Mouse (Mus musculus) limb, embryonic 13.5 days (tissue): Measurements from ENCODE around the gene Frmd6. TPM values are rescaled to one million over a fixed set of nuclear protein-coding genes. Genes with fewer than 3 reads are reported as not detected.

Experiments
- ATAC-seq: fragments of 200-750 bp; cut with Nextera tagmentation; 2 replicates; pipeline ENCODE4 v1.8.0; 2017; ENCODE audit warnings: low read depth, moderate number of reproducible peaks, moderate TSS enrichment; ENCODE audit not compliant: low FRiP score
- H3K27ac ChIP-seq: fragments of 300-500 bp; sonication (generic); 2 replicates; pipeline ENCODE4 v1.5.1; 2015; ENCODE audit warnings: inconsistent platforms, mild to moderate bottlenecking, moderate library complexity
- H3K27me3 ChIP-seq: fragments of 300-500 bp; sonication (generic); 2 replicates; pipeline ENCODE4 v1.6.1; 2015; ENCODE audit warnings: mild to moderate bottlenecking, inconsistent platforms
- H3K36me3 ChIP-seq: fragments of 300-500 bp; sonication (generic); 2 replicates; pipeline ENCODE4 v1.6.1; 2015; ENCODE audit warnings: inconsistent platforms, mild to moderate bottlenecking, moderate library complexity
- H3K4me1 ChIP-seq: fragments of 300-500 bp; sonication (generic); 2 replicates; pipeline ENCODE4 v1.6.1; 2015; ENCODE audit warnings: inconsistent platforms
- H3K4me2 ChIP-seq: fragments of 300-500 bp; sonication (generic); replicated peaks from 2 replicates; pipeline ENCODE4 v1.6.1; 2015; ENCODE audit warnings: inconsistent platforms, mild to moderate bottlenecking, moderate library complexity
- H3K4me3 ChIP-seq: fragments of 300-500 bp; sonication (generic); 2 replicates; pipeline ENCODE4 v1.5.1; 2015; ENCODE audit warnings: moderate library complexity, mild to moderate bottlenecking, inconsistent platforms
- H3K9ac ChIP-seq: fragments of 300-500 bp; sonication (generic); 2 replicates; pipeline ENCODE4 v1.6.1; 2015; ENCODE audit warnings: mild to moderate bottlenecking, inconsistent platforms
- H3K9me3 ChIP-seq: fragments of 300-500 bp; sonication (generic); 2 replicates; pipeline ENCODE4 v1.6.1; 2016; ENCODE audit warnings: inconsistent platforms
- WGBS: fragments of 180-500 bp; shearing (Covaris S2); methylation state at CpG from one replicate; pipeline ENCODE4 v1.1.7; 2015; 5-methylcytosine and 5-hydroxymethylcytosine counted together
- polyA plus RNA-seq: library from polyadenylated mRNA; unstranded; fragments of >200 nt; fragmentation: Nextera tagmentation; extraction: Ambion mirVana; gene quantifications from 2 replicates; pipeline ENCODE4 v1.2.1, GENCODE M21; 2015

The Frmd6 gene
- polyA plus RNA-seq, 1 experiment from 2014 or later, result 68.6 TPM

DNA sequence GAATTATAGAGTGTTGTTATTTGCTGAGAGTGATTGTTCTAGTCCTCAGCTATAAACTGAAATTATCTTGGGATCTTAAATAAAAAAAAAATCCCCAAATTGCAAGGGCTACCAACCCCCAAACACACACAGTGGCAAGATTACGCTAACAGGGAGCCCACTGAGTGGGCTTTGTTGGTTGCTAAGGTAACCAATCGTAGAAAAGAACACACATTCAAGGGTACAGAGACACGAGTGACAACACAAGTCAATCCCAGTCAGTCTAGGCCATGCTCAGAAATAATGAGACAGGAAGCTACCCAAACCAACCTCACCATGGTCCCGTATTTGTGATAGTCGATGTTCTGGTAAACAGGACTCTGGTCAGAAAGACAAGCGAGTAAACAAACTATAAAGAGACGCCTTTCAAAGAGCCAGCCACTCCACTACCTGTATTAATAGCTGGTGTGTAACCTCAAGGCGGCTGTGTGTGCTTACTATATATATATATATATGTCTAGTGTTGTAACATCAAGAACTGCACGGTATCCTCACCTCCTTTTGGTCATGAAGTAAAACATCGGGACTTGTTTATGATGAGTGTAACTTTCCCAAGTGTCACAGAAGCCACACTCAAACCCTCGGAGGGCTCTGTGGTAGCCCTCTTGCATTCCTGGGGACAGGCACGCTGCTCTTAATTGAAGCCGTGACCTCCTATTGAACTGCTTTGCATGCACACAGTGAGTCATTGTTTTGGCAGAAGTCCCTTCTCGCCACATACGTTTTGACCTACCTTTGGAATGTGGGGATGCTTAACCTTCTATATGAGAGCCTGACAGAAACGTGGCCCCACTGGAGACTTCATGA lies 30.5 kb upstream of the Frmd6 start:
- Histone ChIP-seq H3K9ac (no peak overlapping the region), H3K27me3 (no peaks in the 10 kb centered on the region), H3K27ac (no peak overlapping the region), H3K9me3 (no peaks in the 10 kb centered on the region), H3K4me3 (no peak overlapping the region), H3K36me3 (no peaks in the 10 kb centered on the region), H3K4me2 (no peak overlapping the region), H3K4me1 (peaks cover 26% of the 10 kb centered on the region)
- WGBS, result 50% methylated on average over 16 of the region's 16 CpGs
- ATAC-seq, result peak; percentile 48

DNA sequence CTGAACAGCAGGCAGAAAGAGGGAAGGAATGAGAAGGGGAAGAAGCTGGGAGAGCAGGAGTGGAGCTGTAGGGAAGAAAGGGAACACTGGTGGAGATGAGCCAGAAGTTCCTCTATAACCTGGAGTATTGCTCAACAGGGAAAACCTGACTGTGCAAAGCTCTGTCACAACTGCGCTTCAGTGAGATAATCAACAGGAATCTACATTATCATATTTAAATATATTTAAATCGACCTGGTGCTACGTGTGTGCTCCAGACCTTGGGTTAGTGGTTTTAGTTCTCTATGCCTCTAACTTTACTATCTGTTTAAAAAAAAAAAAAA lies 30.0 kb upstream of the Frmd6 start:
- H3K27ac ChIP-seq, result no peak overlapping the region
- H3K9ac ChIP-seq, result no peak overlapping the region
- no peak overlapping the region for H3K4me2 ChIP-seq
- 81% methylated on average over 3 of the region's 3 CpGs for WGBS
- no peaks in the 10 kb centered on the region for H3K9me3 ChIP-seq
- no peaks in the 10 kb centered on the region for H3K27me3 ChIP-seq
- no peak for ATAC-seq
- H3K4me1 ChIP-seq, result peaks cover 26% of the 10 kb centered on the region
- no peak overlapping the region for H3K4me3 ChIP-seq
- no peaks in the 10 kb centered on the region for H3K36me3 ChIP-seq

DNA sequence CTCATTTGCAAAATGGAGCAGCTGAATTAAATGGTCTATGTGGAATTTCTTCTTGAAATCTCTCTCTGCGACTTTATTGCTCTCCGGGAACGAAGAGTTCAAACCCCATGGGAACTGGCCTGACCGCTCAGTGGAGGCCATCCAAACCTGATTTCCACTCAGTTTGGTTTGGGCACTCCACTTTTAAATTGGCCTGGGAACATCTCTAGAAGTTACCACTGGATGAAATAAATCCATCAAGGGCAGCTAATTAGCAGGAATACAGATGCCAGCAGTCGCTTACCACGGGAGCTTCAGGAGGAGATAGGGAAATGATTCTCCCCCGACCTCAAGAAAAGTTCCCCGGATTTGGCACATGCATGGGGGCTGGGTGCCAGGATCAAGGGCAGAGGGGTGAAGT lies 26.8 kb upstream of the Frmd6 start:
- WGBS, result 48% methylated on average over 8 of the region's 8 CpGs
- H3K4me2 ChIP-seq, result no peak overlapping the region
- ATAC-seq, result no peak

DNA sequence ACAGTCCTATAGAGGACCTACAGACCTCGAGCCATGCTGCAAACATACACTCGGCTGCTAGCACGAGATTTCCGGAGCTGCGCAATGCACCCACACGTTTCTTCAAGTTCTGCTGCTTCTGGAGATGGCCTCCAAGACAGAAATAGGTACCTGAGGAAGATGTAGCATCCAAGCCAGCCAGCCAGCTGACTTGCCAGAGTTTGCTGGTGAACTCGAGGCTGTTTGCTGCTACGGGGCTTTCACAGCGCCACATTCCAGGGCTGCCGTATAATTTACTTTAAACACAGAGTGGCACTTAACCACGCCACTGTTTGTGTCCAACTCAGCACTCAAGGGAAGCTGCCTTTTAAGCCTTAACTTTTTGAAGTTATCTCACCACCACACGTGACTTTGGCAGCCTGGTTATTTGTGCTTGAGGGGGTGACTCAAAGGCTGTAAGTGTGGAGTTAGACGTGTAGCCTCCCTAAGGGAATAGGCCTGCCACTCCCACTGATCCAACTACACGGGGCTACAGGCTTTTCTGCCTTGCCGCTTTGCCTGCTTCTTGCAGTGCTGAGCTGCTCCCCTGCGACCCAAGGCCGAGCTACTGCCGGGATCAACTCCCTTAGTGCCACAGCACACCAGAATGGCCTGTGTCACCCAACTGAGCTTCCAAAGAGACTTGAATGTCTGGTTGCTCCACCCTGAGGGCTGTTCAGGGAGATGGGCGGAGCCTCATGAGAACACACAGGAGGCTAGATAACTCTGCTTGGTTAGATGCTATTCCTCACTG lies 25.9 kb upstream of the Frmd6 start:
- Histone ChIP-seq H3K9ac (no peak overlapping the region), H3K4me1 (peaks cover 26% of the 10 kb centered on the region), H3K4me3 (no peak overlapping the region), H3K27me3 (no peaks in the 10 kb centered on the region), H3K4me2 (peak overlapping the region; percentile 21), H3K27ac (no peak overlapping the region), H3K36me3 (no peaks in the 10 kb centered on the region), H3K9me3 (no peaks in the 10 kb centered on the region)
- ATAC-seq, result no peak
- WGBS, result 37% methylated on average over 19 of the region's 19 CpGs

More for the DNA sequence above, 26.8 kb upstream of the Frmd6 start:
- no peaks in the 10 kb centered on the region for H3K9me3 ChIP-seq
- H3K4me3 ChIP-seq, result no peak overlapping the region
- H3K27ac ChIP-seq, result no peak overlapping the region
- H3K9ac ChIP-seq, result no peak overlapping the region
- peaks cover 26% of the 10 kb centered on the region for H3K4me1 ChIP-seq
- no peaks in the 10 kb centered on the region for H3K27me3 ChIP-seq
- H3K36me3 ChIP-seq, result no peaks in the 10 kb centered on the region

DNA sequence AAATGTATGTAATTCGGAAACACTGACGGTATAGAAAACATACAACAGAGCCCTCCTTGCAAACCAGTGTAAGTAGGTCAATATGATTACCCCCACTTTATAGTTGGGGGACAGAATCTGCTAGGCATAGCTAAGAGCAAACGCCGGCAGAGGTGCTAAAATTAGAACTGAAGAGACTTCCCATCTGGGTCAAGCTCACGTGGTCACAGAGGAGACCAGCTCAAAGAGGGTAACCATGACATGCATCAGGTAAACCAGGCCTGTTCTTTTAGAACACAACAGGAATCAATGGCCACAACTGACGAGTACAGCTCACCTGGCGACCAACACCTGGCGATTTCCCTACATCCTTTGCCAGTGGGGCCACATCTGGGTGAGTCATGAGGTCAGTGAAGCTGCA lies 25.2 kb upstream of the Frmd6 start:
- no peak overlapping the region for H3K27ac ChIP-seq
- no peak for ATAC-seq
- 81% methylated on average over 8 of the region's 8 CpGs for WGBS

DNA sequence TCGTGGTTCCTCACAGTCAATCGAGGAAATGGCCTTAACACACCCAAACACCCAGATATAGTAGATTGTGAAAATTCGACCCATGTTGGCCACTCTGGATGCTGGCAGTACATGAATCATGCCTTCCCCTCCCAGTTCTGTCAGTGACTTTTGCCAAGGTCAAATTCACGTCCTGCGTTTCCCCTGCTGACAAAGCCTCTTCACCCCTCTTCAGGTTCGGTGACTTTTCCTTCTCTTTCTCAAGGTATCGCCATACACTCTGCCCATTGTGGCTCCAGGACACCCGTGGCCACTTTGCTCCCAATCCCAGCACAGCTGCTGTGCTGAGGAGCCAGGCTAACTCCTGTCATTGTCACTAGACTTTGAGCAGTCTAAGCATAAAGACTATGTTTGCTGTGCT lies 24.0 kb upstream of the Frmd6 start:
- ATAC-seq, result no peak
- no peak overlapping the region for H3K4me3 ChIP-seq
- WGBS, result 78% methylated on average over 8 of the region's 8 CpGs
- H3K4me2 ChIP-seq, result no peak overlapping the region
- H3K4me1 ChIP-seq, result peaks cover 16% of the 10 kb centered on the region
- no peaks in the 10 kb centered on the region for H3K27me3 ChIP-seq
- H3K27ac ChIP-seq, result no peak overlapping the region
- H3K36me3 ChIP-seq, result no peaks in the 10 kb centered on the region
- H3K9me3 ChIP-seq, result no peaks in the 10 kb centered on the region
- no peak overlapping the region for H3K9ac ChIP-seq

More for the DNA sequence above, 25.2 kb upstream of the Frmd6 start:
- Histone ChIP-seq H3K9me3 (no peaks in the 10 kb centered on the region), H3K4me2 (no peak overlapping the region), H3K27me3 (no peaks in the 10 kb centered on the region), H3K36me3 (no peaks in the 10 kb centered on the region), H3K4me1 (peaks cover 19% of the 10 kb centered on the region), H3K4me3 (no peak overlapping the region), H3K9ac (no peak overlapping the region)

DNA sequence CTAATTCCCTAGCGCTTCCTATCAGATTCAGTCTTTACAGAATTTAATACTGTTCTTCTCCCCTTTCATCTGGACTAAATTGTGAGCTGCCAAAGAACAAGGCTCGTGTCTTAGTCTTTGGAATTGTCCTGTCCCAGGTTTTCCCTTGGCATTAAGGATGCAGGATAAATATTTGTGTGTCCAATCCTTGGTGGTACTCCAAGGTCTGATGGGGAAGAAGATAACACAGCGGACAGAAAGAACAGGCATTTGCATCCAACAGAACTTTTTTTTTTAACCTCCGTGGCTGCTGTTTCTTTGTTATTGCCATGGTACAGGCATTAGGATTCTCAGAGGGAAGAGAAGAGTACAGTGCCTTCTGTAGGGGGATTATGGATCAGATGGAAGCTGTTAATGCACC lies 21.8 kb upstream of the Frmd6 start:
- Histone ChIP-seq H3K9me3 (no peaks in the 10 kb centered on the region), H3K4me2 (no peak overlapping the region), H3K27ac (no peak overlapping the region), H3K4me1 (peaks cover 13% of the 10 kb centered on the region), H3K9ac (no peak overlapping the region), H3K4me3 (no peak overlapping the region), H3K27me3 (no peaks in the 10 kb centered on the region), H3K36me3 (no peaks in the 10 kb centered on the region)
- WGBS, result 67% methylated on average over 4 of the region's 4 CpGs
- ATAC-seq, result no peak

DNA sequence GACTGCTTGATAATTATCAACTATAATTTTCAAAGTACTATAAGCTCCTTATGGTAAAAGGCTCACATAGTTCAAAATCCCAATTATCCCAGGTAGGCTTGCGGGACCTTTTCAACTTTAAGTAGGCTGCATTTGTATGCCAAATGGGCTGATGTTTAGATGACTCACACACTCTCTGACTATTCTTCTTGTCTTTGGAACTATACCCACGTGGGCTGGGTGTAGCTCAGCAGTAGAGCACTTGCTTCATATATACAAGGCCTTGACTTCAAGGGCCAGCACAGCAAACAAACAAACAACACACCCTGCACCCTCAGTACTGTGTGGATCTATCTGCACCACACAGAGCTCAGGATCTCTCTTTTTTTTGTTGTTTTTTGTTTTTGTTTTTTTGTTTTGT lies 20.3 kb upstream of the Frmd6 start:
- ATAC-seq, result no peak
- no peak overlapping the region for H3K4me3 ChIP-seq
- WGBS, result 68% methylated on average over 2 of the region's 2 CpGs

DNA sequence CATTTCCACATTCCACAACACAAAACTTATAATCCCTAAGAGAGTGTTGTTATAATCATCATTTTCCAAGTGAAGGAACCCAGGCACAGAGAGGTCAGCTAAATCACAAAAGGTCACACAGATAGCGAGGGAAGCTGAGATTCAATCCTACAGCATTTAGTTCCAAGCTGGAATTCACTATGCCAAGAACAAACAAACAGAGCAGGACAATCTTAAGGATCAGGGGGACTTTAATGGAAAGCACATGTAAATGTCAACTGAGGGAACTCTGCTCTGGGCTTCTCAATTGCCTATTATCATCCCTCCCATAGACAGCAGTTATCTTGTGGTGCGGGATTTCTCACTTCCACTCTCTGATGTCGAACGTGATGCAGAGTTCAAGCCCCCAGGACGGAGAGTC lies 17.8 kb upstream of the Frmd6 start:
- Histone ChIP-seq H3K4me1 (no peaks in the 10 kb centered on the region; the same call in 1 of the 2 replicates), H3K9me3 (no peaks in the 10 kb centered on the region), H3K27me3 (no peaks in the 10 kb centered on the region), H3K9ac (no peak overlapping the region), H3K4me2 (no peak overlapping the region), H3K36me3 (no peaks in the 10 kb centered on the region), H3K4me3 (no peak overlapping the region), H3K27ac (no peak overlapping the region)
- ATAC-seq, result no peak
- 17% methylated on average over 5 of the region's 5 CpGs for WGBS

More for the DNA sequence above, 20.3 kb upstream of the Frmd6 start:
- Histone ChIP-seq H3K36me3 (no peaks in the 10 kb centered on the region), H3K9ac (no peak overlapping the region), H3K9me3 (no peaks in the 10 kb centered on the region), H3K4me2 (no peak overlapping the region), H3K27me3 (no peaks in the 10 kb centered on the region), H3K27ac (no peak overlapping the region), H3K4me1 (no peaks in the 10 kb centered on the region; the same call in 1 of the 2 replicates)

DNA sequence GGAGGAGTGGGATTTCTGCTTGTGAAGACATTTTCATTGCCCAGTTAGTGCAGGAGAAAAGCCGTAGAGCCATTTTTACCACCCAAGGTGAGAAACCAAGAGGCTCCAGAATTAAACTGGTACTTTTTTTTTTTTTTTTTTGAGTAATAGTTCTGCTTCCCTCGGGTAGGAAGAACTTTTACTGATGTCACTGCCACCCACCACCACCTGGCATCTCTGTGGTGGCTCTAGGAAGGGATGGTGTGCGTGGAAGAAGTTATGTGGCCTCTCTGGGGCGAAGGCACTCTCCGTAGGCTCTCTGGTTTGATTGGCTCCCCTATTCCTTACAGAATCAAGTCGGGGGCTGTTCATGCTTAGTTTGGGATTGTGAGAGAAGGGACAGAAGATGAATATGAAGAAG lies 17.3 kb upstream of the Frmd6 start:
- no peak overlapping the region for H3K4me3 ChIP-seq
- no peak for ATAC-seq
- WGBS, result 53% methylated on average over 6 of the region's 6 CpGs
- H3K36me3 ChIP-seq, result no peaks in the 10 kb centered on the region
- H3K27me3 ChIP-seq, result no peaks in the 10 kb centered on the region
- H3K4me1 ChIP-seq, result peaks cover 2% of the 10 kb centered on the region
- H3K4me2 ChIP-seq, result no peak overlapping the region
- no peak overlapping the region for H3K9ac ChIP-seq
- no peaks in the 10 kb centered on the region for H3K9me3 ChIP-seq
- H3K27ac ChIP-seq, result no peak overlapping the region

DNA sequence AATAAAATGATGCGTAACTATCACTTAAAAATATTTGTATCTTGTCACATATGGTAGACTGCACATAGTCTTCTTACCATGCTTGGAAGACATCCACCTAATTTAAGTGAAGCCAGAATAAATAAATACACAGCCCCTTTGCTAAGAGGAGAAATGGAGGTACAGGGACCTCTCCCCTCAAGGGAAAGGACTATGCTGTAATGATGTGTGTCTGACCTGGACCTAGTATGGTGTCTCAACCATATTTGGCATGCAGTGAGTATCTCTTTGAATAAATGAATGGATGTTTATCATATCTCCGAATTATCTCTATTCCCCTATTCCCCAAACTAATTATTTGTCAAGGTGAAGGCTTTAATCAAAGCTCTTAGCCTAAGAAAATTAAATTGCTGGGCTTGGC lies 15.4 kb upstream of the Frmd6 start:
- no peaks in the 10 kb centered on the region for H3K27me3 ChIP-seq
- 88% methylated on average over 2 of the region's 2 CpGs for WGBS
- H3K9me3 ChIP-seq, result no peaks in the 10 kb centered on the region
- ATAC-seq, result no peak
- no peak overlapping the region for H3K9ac ChIP-seq
- peaks cover 6% of the 10 kb centered on the region; the same call in 1 of the 2 replicates for H3K4me1 ChIP-seq
- no peaks in the 10 kb centered on the region for H3K36me3 ChIP-seq
- H3K27ac ChIP-seq, result no peak overlapping the region
- no peak overlapping the region for H3K4me3 ChIP-seq
- no peak overlapping the region for H3K4me2 ChIP-seq

DNA sequence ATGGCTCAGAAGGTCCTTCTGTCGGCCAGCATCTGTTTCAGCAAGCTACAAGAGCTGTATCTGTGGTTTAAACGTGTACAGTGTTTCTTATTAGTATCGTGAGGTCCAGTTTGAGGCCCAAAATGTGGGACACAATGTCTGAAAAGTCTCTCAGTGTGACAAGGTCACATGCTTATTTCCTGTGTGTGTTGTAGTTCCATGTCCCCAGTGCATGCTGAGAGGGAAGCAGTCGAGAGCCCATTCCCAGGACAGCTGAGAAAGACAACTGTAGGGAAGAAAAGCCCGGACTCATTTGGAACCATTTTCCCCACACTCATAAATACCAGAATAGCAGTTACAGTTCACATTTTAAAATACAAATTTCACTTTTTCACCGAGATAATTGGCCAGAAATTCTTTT lies 13.5 kb upstream of the Frmd6 start:
- H3K9me3 ChIP-seq, result no peaks in the 10 kb centered on the region

More for the DNA sequence above, 13.5 kb upstream of the Frmd6 start:
- no peak overlapping the region for H3K9ac ChIP-seq
- H3K4me2 ChIP-seq, result no peak overlapping the region
- WGBS, result 76% methylated on average over 6 of the region's 6 CpGs
- H3K27ac ChIP-seq, result no peak overlapping the region
- no peak overlapping the region for H3K4me3 ChIP-seq
- H3K4me1 ChIP-seq, result peaks cover 6% of the 10 kb centered on the region; the same call in 1 of the 2 replicates
- no peak for ATAC-seq
- H3K27me3 ChIP-seq, result no peaks in the 10 kb centered on the region
- H3K36me3 ChIP-seq, result no peaks in the 10 kb centered on the region
